Mouse (Mus musculus): ENCODE results near the gene Nat10. TPM values are rescaled to one million over a fixed set of nuclear protein-coding genes. Genes with fewer than 3 reads are reported as not detected.
A peak's percentile ranks its signal among the peaks of the same experiment; 100 is the strongest.

The Nat10 gene
- total RNA-seq (2015) (43.0 and 45.1 TPM in 2 replicates), total RNA-seq (2017) (63.1 and 66.3 TPM in 2 replicates)

- ATAC-seq (replicated peaks; ENCODE audit: poor library complexity): peak; percentile 92
These were observed at the start of gene Nat10 for GRCm38 (mm10) chr2:103760906-103761716. Gene Nat10, minus strand, starts transcription at chr2:103761270.

GRCm38 (mm10) chr2:103810412-103810811 is 49.3 kb upstream of the Nat10 start:
- ATAC-seq (replicated peaks; ENCODE audit: poor library complexity): 0 out of 2 replicates have a peak, but pooled peaks have one; percentile 14

- ATAC-seq (replicated peaks; ENCODE audit: poor library complexity): no peak
These were observed 47.4 kb upstream of the Nat10 start for GRCm38 (mm10) chr2:103808466-103808865.

GRCm38 (mm10) chr2:103803770-103804530 is 42.9 kb upstream of the Nat10 start:
- ATAC-seq (replicated peaks; ENCODE audit: poor library complexity): no peak

GRCm38 (mm10) chr2:103802422-103802821 is 41.4 kb upstream of the Nat10 start:
- ATAC-seq (replicated peaks; ENCODE audit: poor library complexity): no peak

- ATAC-seq (replicated peaks; ENCODE audit: poor library complexity): peak; percentile 77
These were observed 36.5 kb upstream of the Nat10 start, which contains the start of gene Caprin1 for GRCm38 (mm10) chr2:103797491-103798009. Gene Caprin1, minus strand, starts transcription at chr2:103797649.

GRCm38 (mm10) chr2:103796861-103797466 is 35.9 kb upstream of the Nat10 start:
- peak; percentile 50 for ATAC-seq (replicated peaks; ENCODE audit: poor library complexity)

- ATAC-seq (replicated peaks; ENCODE audit: poor library complexity): peak; percentile 12
These were observed 35.3 kb upstream of the Nat10 start for GRCm38 (mm10) chr2:103796211-103796860.

GRCm38 (mm10) chr2:103795843-103796210 is 34.8 kb upstream of the Nat10 start:
- ATAC-seq (replicated peaks; ENCODE audit: poor library complexity): peak; percentile 71

GRCm38 (mm10) chr2:103792009-103792408 is 30.9 kb upstream of the Nat10 start:
- ATAC-seq (replicated peaks; ENCODE audit: poor library complexity): no peak

GRCm38 (mm10) chr2:103785735-103786134 is 24.7 kb upstream of the Nat10 start:
- ATAC-seq (replicated peaks; ENCODE audit: poor library complexity): peak; percentile 66

GRCm38 (mm10) chr2:103784621-103785020 is 23.6 kb upstream of the Nat10 start:
- ATAC-seq (replicated peaks; ENCODE audit: poor library complexity): peak; percentile 89

- ATAC-seq (replicated peaks; ENCODE audit: poor library complexity): no peak
These were observed 1.4 kb upstream of the Nat10 start for GRCm38 (mm10) chr2:103762492-103762891.

GRCm38 (mm10) chr2:103761993-103762392 is 923 bp upstream of the Nat10 start:
- no peak for ATAC-seq (replicated peaks; ENCODE audit: poor library complexity)

- ATAC-seq (replicated peaks; ENCODE audit: poor library complexity): peak; percentile 23; the same call in 1 of the 2 replicates
These were observed 649 bp downstream of the Nat10 start for GRCm38 (mm10) chr2:103760421-103760820.

- ATAC-seq (replicated peaks; ENCODE audit: poor library complexity): no peak
These were observed 5.5 kb downstream of the Nat10 start for GRCm38 (mm10) chr2:103755458-103756085.

- ATAC-seq (replicated peaks; ENCODE audit: poor library complexity): no peak
These were observed 6.5 kb downstream of the Nat10 start for GRCm38 (mm10) chr2:103754614-103755013.

GRCm38 (mm10) chr2:103751771-103752170 is 9.3 kb downstream of the Nat10 start:
- no peak for ATAC-seq (replicated peaks; ENCODE audit: poor library complexity)

GRCm38 (mm10) chr2:103749091-103749490 is 12.0 kb downstream of the Nat10 start:
- ATAC-seq (replicated peaks; ENCODE audit: poor library complexity): no peak

GRCm38 (mm10) chr2:103747891-103748290 is 13.2 kb downstream of the Nat10 start:
- ATAC-seq (replicated peaks; ENCODE audit: poor library complexity): no peak
